Mouse (Mus musculus): ENCODE results near the gene Cdk14. TPM values are rescaled to one million over a fixed set of nuclear protein-coding genes. Genes with fewer than 3 reads are reported as not detected.

Cdk14 gene
- polyA plus RNA-seq, 2 experiments, result 0.68 to 1.4 TPM

DNA sequence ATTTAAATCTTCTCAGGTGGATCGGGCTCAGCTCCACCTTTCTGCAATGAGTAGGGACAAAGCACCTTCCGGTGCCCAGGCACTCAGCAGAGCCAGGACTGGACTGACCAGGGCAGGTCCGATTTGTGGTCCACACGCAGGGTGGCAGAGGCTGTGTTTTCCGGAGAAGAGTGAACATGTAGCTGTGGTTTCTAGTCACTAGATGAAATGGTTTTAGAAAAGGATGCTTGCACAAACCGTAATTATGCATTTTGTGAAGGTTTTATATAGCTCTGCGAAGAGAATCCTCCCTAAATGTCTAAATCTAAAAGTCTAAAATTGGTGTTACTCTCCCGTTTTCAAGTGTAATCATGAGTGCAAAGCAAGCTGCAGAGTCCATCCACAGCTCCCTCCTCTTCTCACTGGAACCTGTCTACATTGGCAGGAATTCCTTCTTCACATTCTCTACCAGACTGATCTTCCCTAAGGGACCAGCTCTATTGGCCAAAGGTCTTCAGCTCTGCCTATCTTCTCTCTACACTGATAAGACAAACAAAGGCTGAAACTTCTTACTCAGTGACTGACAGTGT lies 116.9 kb downstream of the Cdk14 start:
- Histone ChIP-seq H3K4me1 (replicated peaks; ENCODE audit: control insufficient read depth in 2 of 2, insufficient read depth in 2 of 2, low read length in 1 of 2) (peaks cover 0 to 6% of the 10 kb centered on the region in 2 experiments; a peak in 1 of 4 replicates), H3K4me2 (ENCODE audit: low read depth) (no peak overlapping the region), H3K9me3 (ENCODE audit: control insufficient read depth, low read length) (no peaks in the 10 kb centered on the region), H3K27ac (no peak overlapping the region), H3K4me3 (ENCODE audit: insufficient read depth in 1 of 2, low read depth in 2 of 2, low read length in 2 of 2) (no peak overlapping the region), H3K27me3 (ENCODE audit: control insufficient read depth, insufficient read depth, low read length) (no peaks in the 10 kb centered on the region), H3K9ac (replicated peaks) (no peak overlapping the region), H3K36me3 (replicated peaks; ENCODE audit: control insufficient read depth, insufficient read depth, low read depth) (no peaks in the 10 kb centered on the region)
- ATAC-seq (ENCODE audit: insufficient read depth) (no peak), DNase-seq (ENCODE audit: low read depth in 3 of 3, low spot score in 3 of 3) (no peak)
- no peak for TF ChIP-seq EP300 (IDR thresholded peaks at IDR 0.05; ENCODE audit: low read depth)
- TF ChIP-seq CTCF (IDR thresholded peaks at IDR 0.05; ENCODE audit: low read depth), result no peak
- WGBS (ENCODE audit: insufficient replicate concordance), result 69% methylated on average over 8 of the region's 8 CpGs

DNA sequence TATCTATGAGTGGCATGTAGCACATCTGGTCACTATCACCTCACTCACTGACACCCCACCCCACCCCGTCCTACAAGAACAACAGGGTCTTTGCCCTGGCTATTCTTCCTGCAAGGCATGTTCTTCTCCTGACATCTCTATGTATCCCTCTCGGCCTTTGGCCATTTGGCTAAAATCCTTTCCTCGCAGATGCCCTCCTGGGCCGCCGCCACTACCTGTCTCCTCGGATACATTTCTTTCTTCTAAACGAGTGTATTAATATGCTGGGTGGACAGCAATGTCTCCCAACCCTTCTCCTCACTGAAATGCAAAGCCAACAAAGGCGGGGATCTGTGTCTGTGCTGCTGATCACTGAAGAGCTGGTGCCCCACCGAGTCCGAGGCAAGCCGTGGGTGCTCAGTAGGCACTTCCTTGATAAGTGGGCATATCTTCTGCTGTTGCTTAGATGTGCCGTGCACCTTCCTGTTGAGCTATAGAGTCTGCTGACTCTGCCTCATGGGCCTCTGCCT lies 118.5 kb downstream of the Cdk14 start:
- no peak overlapping the region for H3K4me3 ChIP-seq (ENCODE audit: insufficient read depth in 1 of 2, low read depth in 2 of 2, low read length in 2 of 2)
- H3K4me2 ChIP-seq (ENCODE audit: low read depth), result no peak overlapping the region
- ATAC-seq (ENCODE audit: insufficient read depth) (no peak), DNase-seq (ENCODE audit: low read depth in 3 of 3, low spot score in 3 of 3) (no peak)
- WGBS (ENCODE audit: insufficient replicate concordance), result 55% methylated on average over 12 of the region's 12 CpGs
- TF ChIP-seq CTCF (IDR thresholded peaks at IDR 0.05; ENCODE audit: low read depth), result no peak
- TF ChIP-seq EP300 (IDR thresholded peaks at IDR 0.05; ENCODE audit: low read depth), result no peak
- H3K27me3 ChIP-seq (ENCODE audit: control insufficient read depth, insufficient read depth, low read length), result no peaks in the 10 kb centered on the region
- peaks cover 0 to 6% of the 10 kb centered on the region in 2 experiments; a peak in 1 of 4 replicates for H3K4me1 ChIP-seq (replicated peaks; ENCODE audit: control insufficient read depth in 2 of 2, insufficient read depth in 2 of 2, low read length in 1 of 2)
- no peak overlapping the region for H3K27ac ChIP-seq
- H3K36me3 ChIP-seq (replicated peaks; ENCODE audit: control insufficient read depth, insufficient read depth, low read depth), result no peaks in the 10 kb centered on the region
- no peak overlapping the region for H3K9ac ChIP-seq (replicated peaks)
- H3K9me3 ChIP-seq (ENCODE audit: control insufficient read depth, low read length), result no peaks in the 10 kb centered on the region

DNA sequence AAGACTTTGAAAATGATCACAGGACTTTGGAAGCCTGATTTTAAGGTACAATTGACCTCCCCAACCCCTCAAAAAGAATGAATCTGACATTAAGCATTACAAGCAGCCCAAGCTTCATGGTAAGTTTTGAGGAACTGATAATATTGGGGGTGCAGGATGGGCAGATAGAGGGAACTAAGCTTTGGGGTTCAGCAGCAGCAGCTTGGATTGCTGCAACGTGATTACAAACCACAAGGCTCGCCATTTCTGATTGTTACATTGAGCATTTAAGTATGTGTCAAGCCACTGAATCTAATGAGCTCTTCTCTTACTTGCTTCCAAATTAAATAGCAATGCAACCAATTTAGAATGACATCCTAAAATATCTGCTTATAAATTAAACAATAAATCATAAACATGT lies 119.1 kb downstream of the Cdk14 start:
- Histone ChIP-seq H3K4me1 (replicated peaks; ENCODE audit: control insufficient read depth in 2 of 2, insufficient read depth in 2 of 2, low read length in 1 of 2) (peaks cover 0 to 6% of the 10 kb centered on the region in 2 experiments; a peak in 1 of 4 replicates), H3K4me3 (ENCODE audit: insufficient read depth in 1 of 2, low read depth in 2 of 2, low read length in 2 of 2) (no peak overlapping the region), H3K36me3 (replicated peaks; ENCODE audit: control insufficient read depth, insufficient read depth, low read depth) (no peaks in the 10 kb centered on the region), H3K27me3 (ENCODE audit: control insufficient read depth, insufficient read depth, low read length) (no peaks in the 10 kb centered on the region), H3K9me3 (ENCODE audit: control insufficient read depth, low read length) (no peaks in the 10 kb centered on the region), H3K4me2 (ENCODE audit: low read depth) (no peak overlapping the region), H3K27ac (no peak overlapping the region), H3K9ac (replicated peaks) (no peak overlapping the region)
- ATAC-seq (ENCODE audit: insufficient read depth) (no peak), DNase-seq (ENCODE audit: low read depth in 3 of 3, low spot score in 3 of 3) (no peak)
- TF ChIP-seq CTCF (IDR thresholded peaks at IDR 0.05; ENCODE audit: low read depth) (no peak), EP300 (IDR thresholded peaks at IDR 0.05; ENCODE audit: low read depth) (no peak)
- WGBS (ENCODE audit: insufficient replicate concordance), result 25% methylated on average over 2 of the region's 2 CpGs

DNA sequence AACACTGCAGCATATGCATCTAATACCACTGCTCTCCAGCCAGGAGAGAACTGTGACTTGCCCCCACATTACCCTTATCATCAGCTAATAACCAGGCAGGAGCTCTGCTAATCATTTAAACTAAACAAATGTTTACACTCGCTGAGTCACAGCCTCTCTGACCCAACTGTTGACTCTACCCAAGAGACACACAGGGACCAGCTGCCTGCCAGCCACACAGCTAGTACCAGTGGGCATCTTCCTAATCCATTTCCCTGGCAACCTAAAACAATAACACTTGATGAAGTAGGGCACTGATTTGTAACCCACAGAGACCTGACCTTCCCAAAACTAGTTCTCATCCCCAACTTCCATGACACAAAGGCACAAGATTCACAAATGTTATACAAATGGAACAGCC lies 119.8 kb downstream of the Cdk14 start:
- 45% methylated on average over 1 of the region's 1 CpGs for WGBS (ENCODE audit: insufficient replicate concordance)
- H3K27ac ChIP-seq, result no peak overlapping the region
- peaks cover 0 to 6% of the 10 kb centered on the region in 2 experiments; a peak in 1 of 4 replicates for H3K4me1 ChIP-seq (replicated peaks; ENCODE audit: control insufficient read depth in 2 of 2, insufficient read depth in 2 of 2, low read length in 1 of 2)
- H3K9me3 ChIP-seq (ENCODE audit: control insufficient read depth, low read length), result no peaks in the 10 kb centered on the region
- no peaks in the 10 kb centered on the region for H3K36me3 ChIP-seq (replicated peaks; ENCODE audit: control insufficient read depth, insufficient read depth, low read depth)
- DNase-seq (ENCODE audit: low read depth in 3 of 3, low spot score in 3 of 3), result no peak
- H3K27me3 ChIP-seq (ENCODE audit: control insufficient read depth, insufficient read depth, low read length), result no peaks in the 10 kb centered on the region
- H3K4me3 ChIP-seq (ENCODE audit: insufficient read depth in 1 of 2, low read depth in 2 of 2, low read length in 2 of 2), result no peak overlapping the region
- no peak overlapping the region for H3K4me2 ChIP-seq (ENCODE audit: low read depth)
- TF ChIP-seq EP300 (IDR thresholded peaks at IDR 0.05; ENCODE audit: low read depth), result no peak
- TF ChIP-seq CTCF (IDR thresholded peaks at IDR 0.05; ENCODE audit: low read depth), result no peak
- ATAC-seq (ENCODE audit: insufficient read depth), result no peak; the same call in 1 of the 2 replicates
- H3K9ac ChIP-seq (replicated peaks), result no peak overlapping the region

DNA sequence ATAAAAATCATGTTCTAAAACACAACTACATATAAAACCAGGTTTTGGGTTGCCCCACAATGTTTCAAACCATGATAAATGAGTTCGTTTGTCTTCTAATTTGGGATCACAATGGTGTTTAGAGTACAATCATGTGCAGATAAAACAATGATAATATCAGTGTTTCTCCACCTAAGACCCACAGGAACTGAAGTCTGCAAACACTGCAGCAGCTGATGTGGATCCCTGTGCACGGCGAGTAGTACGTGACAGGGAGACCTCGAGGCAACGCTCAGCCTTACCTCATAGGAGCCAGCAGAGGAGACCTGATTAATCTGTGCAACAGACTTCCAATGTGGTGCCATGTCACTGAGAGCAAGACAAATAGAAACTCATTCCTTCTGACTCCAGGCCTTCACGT lies 122.9 kb downstream of the Cdk14 start:
- H3K27ac ChIP-seq, result no peak overlapping the region
- H3K9ac ChIP-seq (replicated peaks), result no peak overlapping the region
- no peak for ATAC-seq (ENCODE audit: insufficient read depth)
- TF ChIP-seq EP300 (IDR thresholded peaks at IDR 0.05; ENCODE audit: low read depth), result no peak
- TF ChIP-seq CTCF (IDR thresholded peaks at IDR 0.05; ENCODE audit: low read depth), result no peak
- no peaks in the 10 kb centered on the region for H3K27me3 ChIP-seq (ENCODE audit: control insufficient read depth, insufficient read depth, low read length)
- no peak for DNase-seq (ENCODE audit: low read depth in 3 of 3, low spot score in 3 of 3)
- no peaks in the 10 kb centered on the region for H3K36me3 ChIP-seq (replicated peaks; ENCODE audit: control insufficient read depth, insufficient read depth, low read depth)
- no peak overlapping the region for H3K4me3 ChIP-seq (ENCODE audit: insufficient read depth in 1 of 2, low read depth in 2 of 2, low read length in 2 of 2)
- 63% methylated on average over 7 of the region's 7 CpGs for WGBS (ENCODE audit: insufficient replicate concordance)
- H3K9me3 ChIP-seq (ENCODE audit: control insufficient read depth, low read length), result no peaks in the 10 kb centered on the region
- H3K4me1 ChIP-seq (replicated peaks; ENCODE audit: control insufficient read depth in 2 of 2, insufficient read depth in 2 of 2, low read length in 1 of 2), result peaks cover 0 to 6% of the 10 kb centered on the region in 2 experiments; a peak in 1 of 4 replicates
- H3K4me2 ChIP-seq (ENCODE audit: low read depth), result no peak overlapping the region
